Mouse (Mus musculus) brain, embryonic 18.5 days (tissue): ENCODE measurements around the gene Brinp3.
"Not testable (repeated sequence)": the region's sequence is repeated elsewhere in the genome, so short reads cannot be mapped to it uniquely, and the experiment has no call there.

Experiments
- DNase-seq: peaks from one replicate; pipeline ENCODE4 v3.0.0-alpha.2; 2012; ENCODE audit warnings: low read depth, low spot score

Gene Brinp3

GRCm38 (mm10) chr1:146494681-146495331 is at the start of gene Brinp3:
TSS of gene Brinp3 (plus strand) at chr1:146494760.
- no peak for DNase-seq

- no peak for DNase-seq
Measured at GRCm38 (mm10) chr1:146494221-146494620, 339 bp upstream of the Brinp3 start.

- DNase-seq = no peak
Measured at GRCm38 (mm10) chr1:146495386-146495785, 826 bp downstream of the Brinp3 start.

- DNase-seq = no peak
Measured at GRCm38 (mm10) chr1:146497381-146498081, 3.0 kb downstream of the Brinp3 start.

- DNase-seq = no peak
Measured at GRCm38 (mm10) chr1:146498085-146498779, 3.7 kb downstream of the Brinp3 start.

GRCm38 (mm10) chr1:146498780-146499114 is 4.2 kb downstream of the Brinp3 start:
- no peak for DNase-seq

- DNase-seq = no peak
Measured at GRCm38 (mm10) chr1:146515377-146515776, 20.8 kb downstream of the Brinp3 start.

- no peak for DNase-seq
Measured at GRCm38 (mm10) chr1:146523727-146524573, 29.4 kb downstream of the Brinp3 start.

- DNase-seq = no peak
Measured at GRCm38 (mm10) chr1:146528572-146528971, 34.0 kb downstream of the Brinp3 start.

- peak; percentile 49 for DNase-seq
Measured at GRCm38 (mm10) chr1:146546847-146547428, 52.4 kb downstream of the Brinp3 start.

- no peak for DNase-seq
Measured at GRCm38 (mm10) chr1:146556982-146557381, 62.4 kb downstream of the Brinp3 start.

- no peak for DNase-seq
Measured at GRCm38 (mm10) chr1:146562144-146562543, 67.6 kb downstream of the Brinp3 start.

- DNase-seq = no peak
Measured at GRCm38 (mm10) chr1:146584181-146584580, 89.6 kb downstream of the Brinp3 start.

- no peak for DNase-seq
Measured at GRCm38 (mm10) chr1:146632895-146633294, 138.3 kb downstream of the Brinp3 start.

- peak; percentile 20 for DNase-seq
Measured at GRCm38 (mm10) chr1:146657214-146657613, 162.7 kb downstream of the Brinp3 start.

GRCm38 (mm10) chr1:146700724-146701123 is 206.2 kb downstream of the Brinp3 start:
- no peak for DNase-seq

- DNase-seq = no peak
Measured at GRCm38 (mm10) chr1:146719556-146719955, 225.0 kb downstream of the Brinp3 start.

GRCm38 (mm10) chr1:146724784-146725513 is 230.4 kb downstream of the Brinp3 start:
- not testable (repeated sequence) for DNase-seq

- DNase-seq = no peak
Measured at GRCm38 (mm10) chr1:146751066-146751465, 256.5 kb downstream of the Brinp3 start.

- peak; percentile 32 for DNase-seq
Measured at GRCm38 (mm10) chr1:146783259-146783658, 288.7 kb downstream of the Brinp3 start.

- no peak for DNase-seq
Measured at GRCm38 (mm10) chr1:146787236-146787635, 292.7 kb downstream of the Brinp3 start.
